Mouse (Mus musculus) left cerebral cortex, postnatal 36 days (tissue): ENCODE data around the gene Gsta2. TPM values are rescaled to one million over a fixed set of nuclear protein-coding genes. Genes with fewer than 3 reads are reported as not detected.
"Not testable (repeated sequence)": the region's sequence is repeated elsewhere in the genome, so short reads cannot be mapped to it uniquely, and the experiment has no call there.

ENCODE experiments used
- DNase-seq, 2 experiments: peaks; one replicate each; pipeline ENCODE4 v3.0.0; 2021 to 2022; ENCODE audit warnings: low spot score in 2 of 2, mixed read lengths in 1 of 2
- intact Hi-C: fragments of 180-260 bp; cut with DNase I; formaldehyde crosslinking; loops from one replicate; pipeline ENCODE4 v1.15.1; 2025
- total RNA-seq, 2 experiments: library from RNA; stranded (reverse); gene quantifications; 2 replicates each; pipeline ENCODE4 v1.2.3; 2021

Gsta2 gene
- total RNA-seq, 2 experiments from 2014 or later: not detected

GRCm38 (mm10) chr9:78368671-78369293 is 13.2 kb upstream of the Gsta2 start:
- intact Hi-C loops: no loop called here
- DNase-seq: no peak

DNA sequence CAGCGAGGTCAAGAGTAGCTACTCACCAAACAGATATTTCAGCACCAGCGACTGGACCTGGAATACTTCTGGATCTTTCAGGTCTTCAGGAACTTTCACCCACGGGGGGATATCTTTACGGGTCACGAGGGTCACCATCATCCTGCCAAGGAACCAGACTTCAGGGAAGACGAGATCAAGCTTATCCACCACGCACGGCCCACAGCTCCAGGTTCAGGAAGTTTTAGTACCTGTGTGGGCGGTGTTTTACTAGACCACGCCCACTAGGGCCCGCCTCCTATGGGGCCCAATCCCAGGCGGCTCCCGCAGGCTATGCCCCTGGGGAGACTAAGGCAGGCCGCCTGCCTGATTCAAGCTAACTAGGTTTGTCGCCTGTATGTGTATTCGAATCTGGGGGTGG is 12.4 kb upstream of the Gsta2 start, which contains the start of gene Dppa5a:
Gene Dppa5a (minus strand): TSS at position 219 of the 400 bp plus-strand sequence.
- intact Hi-C loops, DNase-seq: not testable (repeated sequence)

DNA sequence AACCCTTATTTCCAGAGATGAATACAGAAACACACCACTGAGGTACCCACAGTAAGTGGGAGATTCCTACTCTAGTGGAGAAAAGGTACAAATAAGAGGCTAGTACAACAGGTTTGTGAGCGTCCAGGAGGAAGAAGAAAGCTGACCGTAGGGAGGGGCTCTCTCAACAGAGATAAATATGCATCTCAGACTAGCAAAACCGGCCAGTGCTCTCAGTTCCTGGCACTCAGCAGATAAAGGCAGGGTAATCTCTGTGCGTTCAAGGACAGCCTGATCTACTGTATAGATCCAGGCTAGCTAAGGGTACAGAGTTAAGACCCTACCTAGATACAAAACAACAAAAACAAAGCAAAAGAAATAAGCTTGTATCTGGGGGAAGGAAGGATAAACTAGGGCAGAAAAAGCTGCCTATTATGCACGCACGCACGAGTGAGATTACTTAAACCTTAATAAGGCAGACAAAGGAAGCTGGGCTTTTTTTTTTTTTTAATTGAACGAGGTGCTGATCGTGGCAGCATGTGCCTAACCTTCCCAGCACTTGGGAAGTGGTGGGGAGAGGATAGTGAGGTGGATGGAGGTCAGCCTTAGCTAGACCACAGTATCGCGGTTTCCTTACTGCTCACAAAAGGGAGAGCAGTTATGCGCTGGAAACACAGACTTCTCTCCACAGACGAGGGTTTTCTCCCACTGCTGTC is 10.4 kb upstream of the Gsta2 start:
- intact Hi-C loops: no loop called here
- DNase-seq: no peak

DNA sequence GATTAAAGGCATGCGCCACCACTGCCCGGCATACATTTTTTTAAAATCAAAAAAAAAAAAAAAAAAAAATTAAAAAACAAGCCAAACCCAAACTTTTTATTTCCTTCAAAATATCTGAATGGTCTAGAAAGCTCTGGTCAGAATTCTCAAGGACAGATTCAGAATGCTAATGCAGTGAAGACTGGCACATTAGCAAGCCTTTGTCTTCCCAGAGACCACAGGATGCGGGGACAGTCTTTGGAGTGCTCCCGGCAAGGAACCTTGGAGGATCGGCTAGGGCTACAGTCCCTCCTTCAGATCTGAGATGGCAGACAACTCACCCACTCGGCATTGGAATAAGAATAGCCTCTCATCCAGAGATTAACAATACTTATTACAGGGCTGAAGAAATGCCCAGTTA is 9.1 kb upstream of the Gsta2 start:
- no peak for DNase-seq
- intact Hi-C loops: no loop called here

DNA sequence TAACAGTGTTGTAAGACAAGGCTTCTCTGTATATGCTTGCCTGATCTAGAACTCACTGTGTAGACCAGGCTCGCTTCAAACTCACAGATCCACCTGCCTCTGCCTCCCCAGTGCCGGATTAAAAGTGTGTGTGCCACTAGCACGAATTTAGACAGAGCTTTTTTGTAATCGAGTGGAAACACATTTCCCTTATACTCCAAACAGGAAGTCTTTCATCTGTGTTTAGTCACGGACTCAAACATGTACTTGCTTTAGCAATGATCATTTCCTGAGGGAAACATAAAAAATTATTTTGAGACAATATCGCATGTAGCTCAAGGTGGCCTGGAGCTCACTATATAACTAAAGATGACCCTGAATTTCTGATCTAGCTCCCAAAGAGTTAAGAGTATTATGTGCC is 7.8 kb upstream of the Gsta2 start:
- DNase-seq: no peak
- intact Hi-C loops: no loop called here

GRCm38 (mm10) chr9:78360484-78360872 is 4.9 kb upstream of the Gsta2 start:
- intact Hi-C loops: no loop called here
- no peak for DNase-seq

- no peak for DNase-seq
- intact Hi-C loops: loop anchor here (5.0 kb wide), 1 partner anchor 192 kb away; no protein-coding TSS in a partner anchor
Measured at GRCm38 (mm10) chr9:78359750-78360483, 4.3 kb upstream of the Gsta2 start.

- intact Hi-C loops: loop anchor here (5.0 kb wide), 1 partner anchor 194 kb away; no protein-coding TSS in a partner anchor
- peak; percentile 15 to 28 for DNase-seq
Measured at GRCm38 (mm10) chr9:78358053-78358452, 2.5 kb upstream of the Gsta2 start.

GRCm38 (mm10) chr9:78354665-78355578 is 666 bp downstream of the Gsta2 start:
- no peak for DNase-seq

GRCm38 (mm10) chr9:78351504-78352220 is 3.9 kb downstream of the Gsta2 start:
- intact Hi-C loops: no loop called here
- DNase-seq: no peak

More at GRCm38 (mm10) chr9:78354665-78355578, 666 bp downstream of the Gsta2 start:
- intact Hi-C loops: loop anchor here (5.0 kb wide), 1 partner anchor 197 kb away; no protein-coding TSS in a partner anchor

DNA sequence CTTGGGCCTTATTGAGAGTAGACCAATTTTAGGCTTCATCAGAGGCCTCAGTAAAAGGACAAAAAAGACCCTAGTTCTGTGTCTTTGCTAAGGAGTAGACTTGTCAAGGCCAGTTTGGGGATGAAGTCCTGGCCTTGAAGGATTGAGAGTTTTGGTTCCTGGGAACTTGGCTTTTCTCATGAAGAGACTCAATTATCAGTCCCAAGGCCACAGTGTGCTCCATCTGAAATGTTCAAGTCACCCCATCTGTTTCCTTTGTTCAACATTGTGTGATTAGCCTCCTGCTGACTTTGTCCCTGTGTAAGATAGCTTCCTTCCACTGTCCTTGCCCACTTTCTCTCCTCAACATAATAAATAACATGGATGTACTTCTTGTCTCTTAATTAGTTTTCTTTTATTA is 5.6 kb downstream of the Gsta2 start:
- intact Hi-C loops, DNase-seq: not testable (repeated sequence)

GRCm38 (mm10) chr9:78349141-78349540 is 6.4 kb downstream of the Gsta2 start:
- intact Hi-C loops: loop anchor here (10.0 kb wide), 1 partner anchor 54 kb away; no protein-coding TSS in a partner anchor
- DNase-seq: not testable (repeated sequence)

DNA sequence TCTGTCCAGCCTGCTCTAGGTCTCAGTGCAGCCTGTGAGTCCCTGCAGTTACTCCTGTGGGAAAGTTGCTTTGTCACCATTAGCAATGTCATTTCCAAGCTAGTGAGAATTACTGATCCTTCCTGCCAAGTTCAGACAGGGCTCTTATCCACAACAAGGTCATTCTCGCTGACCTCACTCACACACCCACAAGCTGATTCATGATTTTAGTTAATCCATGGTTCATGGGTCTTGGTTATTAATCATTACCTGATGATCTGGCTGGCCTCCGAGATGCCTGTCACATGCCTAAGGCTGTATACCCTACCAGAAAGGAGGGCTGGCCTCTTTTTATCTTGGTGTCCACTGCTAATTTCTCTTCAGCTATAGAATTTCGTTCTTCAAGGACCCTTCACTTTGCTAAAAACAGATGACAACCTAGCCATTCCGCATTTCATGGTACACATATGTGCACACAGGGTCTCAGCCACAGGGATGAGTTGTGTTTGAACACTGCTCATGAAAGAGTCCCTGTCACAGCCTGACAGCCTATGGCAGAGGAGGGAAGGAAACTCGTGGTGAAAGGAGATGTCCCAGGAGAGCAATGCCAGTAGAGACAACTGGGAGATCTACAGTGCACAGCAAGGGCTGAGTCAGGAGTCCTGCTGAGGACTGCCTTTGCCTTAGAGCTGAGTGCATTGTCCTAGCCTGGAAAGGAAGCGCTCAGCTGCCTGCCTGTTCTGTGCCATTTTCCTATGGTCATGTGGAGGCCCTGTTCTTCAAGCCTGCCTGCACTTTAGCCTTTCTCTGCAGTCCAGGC is 7.2 kb downstream of the Gsta2 start:
- DNase-seq: not testable (repeated sequence)
- intact Hi-C loops: loop anchor here (10.0 kb wide), 1 partner anchor 54 kb away; no protein-coding TSS in a partner anchor

DNA sequence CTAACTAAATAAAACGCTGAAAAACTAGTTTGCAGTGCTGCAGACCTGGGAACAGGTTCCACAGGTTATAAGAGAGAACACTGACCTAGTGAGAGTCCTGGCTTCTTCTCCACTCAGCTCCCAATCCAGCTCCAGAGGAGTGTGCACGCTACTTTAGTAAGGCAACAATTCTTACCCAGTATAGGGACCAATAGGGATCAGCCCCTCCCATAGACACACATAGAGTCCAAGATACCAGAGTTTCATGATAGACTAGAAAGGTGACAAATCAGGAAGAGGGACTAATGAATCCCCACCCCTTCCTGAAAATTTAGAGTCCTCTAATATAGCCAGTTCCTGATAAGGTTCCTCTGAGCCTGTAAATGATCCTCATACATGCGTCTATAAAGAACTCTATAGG is 8.6 kb downstream of the Gsta2 start:
- intact Hi-C loops: loop anchor here (10.0 kb wide), 1 partner anchor 52 kb away; no protein-coding TSS in a partner anchor

DNA sequence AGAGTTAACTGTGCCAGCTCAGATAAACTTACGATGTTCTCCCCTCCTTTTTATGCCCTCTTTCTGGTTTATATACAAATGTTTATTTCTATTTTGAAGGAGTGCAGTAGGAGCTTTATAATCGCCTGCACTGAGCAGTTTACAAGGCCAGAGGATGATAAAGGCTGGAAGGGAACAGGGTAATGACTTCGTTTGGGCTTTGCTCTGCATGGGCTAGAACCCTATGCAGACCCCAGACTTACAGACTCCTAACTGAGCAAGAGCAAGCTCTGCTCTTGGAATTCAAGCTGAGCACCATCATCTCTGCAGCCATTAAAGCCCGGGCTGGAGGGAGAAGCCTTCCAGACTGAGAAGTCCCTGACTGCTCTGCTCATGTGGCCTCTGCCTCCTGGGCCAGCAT is 10.4 kb downstream of the Gsta2 start:
- intact Hi-C loops: loop anchor here (10.0 kb wide), 1 partner anchor 50 kb away; no protein-coding TSS in a partner anchor
- DNase-seq: not testable (repeated sequence)

More for the DNA sequence above, 8.6 kb downstream of the Gsta2 start:
- DNase-seq: no peak

GRCm38 (mm10) chr9:78343055-78343454 is 12.5 kb downstream of the Gsta2 start:
- intact Hi-C loops: loop anchor here (10.0 kb wide), 1 partner anchor 48 kb away; no protein-coding TSS in a partner anchor

DNA sequence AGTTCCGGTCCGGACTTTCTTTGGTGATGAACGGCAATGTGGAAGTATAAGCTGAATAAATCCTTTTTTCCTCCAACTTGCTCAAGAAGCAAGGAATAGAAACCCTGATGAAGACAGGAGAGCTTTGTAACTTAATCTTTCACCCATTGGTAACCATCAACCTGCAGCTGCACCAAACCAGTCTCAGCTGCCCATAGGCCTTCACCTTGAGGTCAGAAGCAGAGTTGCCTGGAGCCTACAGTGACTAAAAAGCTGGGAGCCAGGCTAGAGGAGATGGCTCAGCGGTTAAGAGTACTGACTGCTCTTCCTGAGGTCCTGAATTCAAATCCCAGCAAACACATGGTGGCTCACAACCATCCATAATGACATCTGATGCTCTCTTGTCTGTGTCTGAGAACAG is 13.1 kb downstream of the Gsta2 start:
- not testable (repeated sequence) for DNase-seq
- intact Hi-C loops: loop anchor here (10.0 kb wide), 1 partner anchor 48 kb away; no protein-coding TSS in a partner anchor

More at GRCm38 (mm10) chr9:78343055-78343454, 12.5 kb downstream of the Gsta2 start:
- not testable (repeated sequence) for DNase-seq
